Mouse (Mus musculus): ENCODE data around the gene Gm21983. TPM values are rescaled to one million over a fixed set of nuclear protein-coding genes. Genes with fewer than 3 reads are reported as not detected.

The Gm21983 gene
- total and polyA plus RNA-seq, 3 experiments: 0.22 TPM; not detected in 2

DNA sequence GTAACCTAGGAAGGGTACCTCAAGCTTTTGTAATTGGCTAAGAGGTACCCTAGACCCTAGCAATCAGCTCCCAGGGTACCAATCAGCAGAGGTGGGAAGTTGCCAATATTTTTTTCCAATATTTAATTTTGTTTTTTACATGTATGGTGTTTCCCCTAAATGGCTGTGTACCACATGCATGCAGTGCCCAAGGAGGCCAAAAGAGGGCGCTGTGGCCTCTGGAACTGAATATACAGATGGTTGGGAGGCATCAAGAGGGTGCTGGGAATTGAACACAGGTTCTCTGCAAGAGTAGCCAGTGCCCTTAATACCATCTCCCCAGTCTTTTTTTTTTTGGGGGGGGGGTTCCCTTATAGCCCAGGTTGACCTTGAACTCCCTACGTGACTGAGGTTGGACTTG is 49.5 kb downstream of the Gm21983 start:
- no peaks in the 10 kb centered on the region for H3K27me3 ChIP-seq (ENCODE audit: control insufficient read depth in 1 of 2, insufficient read depth in 2 of 2, low read length in 2 of 2)
- no peaks in the 10 kb centered on the region for H3K79me2 ChIP-seq (ENCODE audit: control insufficient read depth, insufficient read depth, low read length, poor library complexity)
- no peak overlapping the region for H3K27ac ChIP-seq (ENCODE audit: control insufficient read depth, low read depth, low read length)
- no peaks in the 10 kb centered on the region for H3K4me1 ChIP-seq (ENCODE audit: control insufficient read depth in 1 of 2, insufficient read depth in 2 of 2, low read length in 2 of 2)
- no peak overlapping the region for H3K9ac ChIP-seq (ENCODE audit: control insufficient read depth, low read depth, low read length, poor library complexity, severe bottlenecking)
- H3K36me3 ChIP-seq (ENCODE audit: control insufficient read depth in 1 of 2, insufficient read depth in 2 of 2, low read length in 2 of 2): no peaks in the 10 kb centered on the region
- TF ChIP-seq CTCF (IDR thresholded peaks at IDR 0.05 in 2 of 3, conservative IDR thresholded peaks at IDR 0.05 in 1 of 3; ENCODE audit: control insufficient read depth in 1 of 3, insufficient read depth in 1 of 3, low read depth in 2 of 3, low read length in 3 of 3, poor library complexity in 1 of 3, severe bottlenecking in 1 of 3) (peak; percentile 27 to 34 (median 33); a peak in 4 of 6 replicates), CHD2 (IDR thresholded peaks at IDR 0.05; ENCODE audit: low read length) (no peak), POLR2AphosphoS2 (IDR thresholded peaks at IDR 0.05; ENCODE audit: low read length) (no peak), ZNF384 (IDR thresholded peaks at IDR 0.05; ENCODE audit: low read depth, low read length) (no peak), EP300 (IDR thresholded peaks at IDR 0.05; ENCODE audit: low read depth in 1 of 2, low read length in 2 of 2) (no peak), MAX (IDR thresholded peaks at IDR 0.05; ENCODE audit: low read length) (no peak)
- H3K9me3 ChIP-seq (replicated peaks; ENCODE audit: insufficient read depth, low read length): no peaks in the 10 kb centered on the region
- H3K4me3 ChIP-seq (ENCODE audit: control insufficient read depth in 1 of 2, insufficient read depth in 1 of 2, low read depth in 2 of 2, low read length in 2 of 2): no peak overlapping the region
- DNase-seq (ENCODE audit: low read depth, low spot score): no peak

DNA sequence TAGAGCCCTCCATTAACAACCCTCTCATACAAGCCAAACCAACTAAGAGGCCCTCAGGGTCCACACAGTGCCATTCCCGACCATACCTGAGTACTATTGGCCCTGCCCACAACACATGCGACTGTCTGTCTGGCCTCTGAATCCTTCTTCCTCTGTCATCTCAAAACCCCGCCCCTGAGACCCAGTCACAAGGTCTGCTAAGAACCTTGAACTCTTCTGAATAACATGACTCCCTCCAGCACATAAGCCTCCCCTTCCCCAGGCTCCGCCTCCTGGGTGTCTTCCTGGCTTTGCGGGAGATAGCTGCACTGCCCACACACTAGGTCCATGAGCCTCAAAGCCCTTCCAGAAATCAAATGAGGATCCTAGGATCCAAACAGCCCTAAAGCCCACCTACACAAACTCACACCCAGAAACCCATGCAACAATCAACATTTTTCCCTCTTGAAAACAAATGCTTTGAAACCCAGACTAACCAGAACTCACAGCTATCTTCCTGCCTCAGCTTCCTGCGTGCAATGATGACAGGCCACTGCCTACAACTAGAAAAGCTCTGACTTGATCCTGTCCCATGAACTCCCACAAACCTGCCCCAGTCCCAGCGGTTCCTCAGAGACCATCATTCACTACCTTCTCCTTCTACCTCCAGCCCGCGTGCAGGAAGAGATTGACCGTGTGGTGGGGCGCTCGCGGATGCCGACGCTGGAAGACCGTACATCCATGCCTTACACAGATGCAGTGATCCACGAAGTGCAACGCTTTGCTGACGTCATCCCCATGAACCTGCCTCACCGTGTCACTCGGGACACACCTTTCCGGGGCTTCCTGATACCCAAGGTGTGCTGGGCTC is 50.1 kb downstream of the Gm21983 start:
- Histone ChIP-seq H3K79me2 (ENCODE audit: control insufficient read depth, insufficient read depth, low read length, poor library complexity) (no peaks in the 10 kb centered on the region), H3K9ac (ENCODE audit: control insufficient read depth, low read depth, low read length, poor library complexity, severe bottlenecking) (no peak overlapping the region), H3K9me3 (replicated peaks; ENCODE audit: insufficient read depth, low read length) (no peaks in the 10 kb centered on the region), H3K27ac (ENCODE audit: control insufficient read depth, low read depth, low read length) (no peak overlapping the region), H3K36me3 (ENCODE audit: control insufficient read depth in 1 of 2, insufficient read depth in 2 of 2, low read length in 2 of 2) (no peaks in the 10 kb centered on the region), H3K4me1 (ENCODE audit: control insufficient read depth in 1 of 2, insufficient read depth in 2 of 2, low read length in 2 of 2) (no peaks in the 10 kb centered on the region), H3K4me3 (ENCODE audit: control insufficient read depth in 1 of 2, insufficient read depth in 1 of 2, low read depth in 2 of 2, low read length in 2 of 2) (no peak overlapping the region), H3K27me3 (ENCODE audit: control insufficient read depth in 1 of 2, insufficient read depth in 2 of 2, low read length in 2 of 2) (no peaks in the 10 kb centered on the region)
- DNase-seq (ENCODE audit: low read depth, low spot score): no peak
- TF ChIP-seq E2F4 (IDR thresholded peaks at IDR 0.05; ENCODE audit: borderline replicate concordance, low read depth, low read length): no peak
- TF ChIP-seq TBP (IDR thresholded peaks at IDR 0.05; ENCODE audit: low read depth, low read length): no peak
- TF ChIP-seq ZMIZ1 (IDR thresholded peaks at IDR 0.05; ENCODE audit: low read depth, low read length): no peak

DNA sequence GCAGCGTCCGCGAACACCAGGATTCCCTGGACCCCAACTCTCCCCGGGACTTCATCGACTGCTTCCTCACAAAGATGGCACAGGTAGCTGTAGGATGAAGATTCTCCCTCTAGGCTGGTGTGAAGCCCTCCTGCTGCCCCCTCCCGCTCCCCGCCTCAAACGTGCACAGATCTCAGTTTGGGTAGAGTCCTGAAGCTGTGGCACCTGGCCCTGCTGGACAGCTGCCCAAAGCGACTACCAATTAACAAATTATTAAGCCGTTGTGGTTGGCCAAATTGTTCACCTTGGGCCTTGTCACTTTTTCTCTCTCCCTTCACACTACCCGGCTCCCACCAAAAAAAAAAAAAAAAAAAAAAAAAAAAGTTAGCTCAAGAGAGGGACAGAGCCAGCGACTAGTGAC is 51.1 kb downstream of the Gm21983 start:
- no peak for DNase-seq (ENCODE audit: low read depth, low spot score)
- Histone ChIP-seq H3K27me3 (ENCODE audit: control insufficient read depth in 1 of 2, insufficient read depth in 2 of 2, low read length in 2 of 2) (no peaks in the 10 kb centered on the region), H3K27ac (ENCODE audit: control insufficient read depth, low read depth, low read length) (no peak overlapping the region), H3K9ac (ENCODE audit: control insufficient read depth, low read depth, low read length, poor library complexity, severe bottlenecking) (no peak overlapping the region), H3K4me1 (ENCODE audit: control insufficient read depth in 1 of 2, insufficient read depth in 2 of 2, low read length in 2 of 2) (no peaks in the 10 kb centered on the region), H3K4me3 (ENCODE audit: control insufficient read depth in 1 of 2, insufficient read depth in 1 of 2, low read depth in 2 of 2, low read length in 2 of 2) (no peak overlapping the region), H3K9me3 (replicated peaks; ENCODE audit: insufficient read depth, low read length) (no peaks in the 10 kb centered on the region), H3K36me3 (ENCODE audit: control insufficient read depth in 1 of 2, insufficient read depth in 2 of 2, low read length in 2 of 2) (no peaks in the 10 kb centered on the region), H3K79me2 (ENCODE audit: control insufficient read depth, insufficient read depth, low read length, poor library complexity) (no peaks in the 10 kb centered on the region)
- no peak for TF ChIP-seq SMC3 (IDR thresholded peaks at IDR 0.05; ENCODE audit: low read depth, low read length)
- no peak for TF ChIP-seq GATA1 (IDR thresholded peaks at IDR 0.05; ENCODE audit: low read depth, low read length)
- no peak for TF ChIP-seq MAFK (IDR thresholded peaks at IDR 0.05; ENCODE audit: borderline replicate concordance, low read depth, low read length)
- TF ChIP-seq POLR2A (IDR thresholded peaks at IDR 0.05; ENCODE audit: control insufficient read depth in 1 of 2, insufficient read depth in 1 of 2, low read depth in 1 of 2, low read length in 2 of 2, poor library complexity in 1 of 2): no peak
- TF ChIP-seq MEF2A (IDR thresholded peaks at IDR 0.05; ENCODE audit: extremely low read depth, insufficient replicate concordance, low read depth, low read length, poor library complexity, severe bottlenecking): no peak
- TF ChIP-seq GABPA (IDR thresholded peaks at IDR 0.05; ENCODE audit: low read depth, low read length): no peak
- no peak for TF ChIP-seq UBTF (IDR thresholded peaks at IDR 0.05; ENCODE audit: borderline replicate concordance, insufficient read depth, low read depth, low read length)
- no peak for TF ChIP-seq MAX (IDR thresholded peaks at IDR 0.05; ENCODE audit: low read length)
- no peak for TF ChIP-seq ETS1 (IDR thresholded peaks at IDR 0.05; ENCODE audit: low read depth, low read length)
- no peak for TF ChIP-seq E2F4 (IDR thresholded peaks at IDR 0.05; ENCODE audit: borderline replicate concordance, low read depth, low read length)
- no peak for TF ChIP-seq CTCF (IDR thresholded peaks at IDR 0.05 in 2 of 3, conservative IDR thresholded peaks at IDR 0.05 in 1 of 3; ENCODE audit: control insufficient read depth in 1 of 3, insufficient read depth in 1 of 3, low read depth in 2 of 3, low read length in 3 of 3, poor library complexity in 1 of 3, severe bottlenecking in 1 of 3)
